Mouse (Mus musculus) erythroblast, embryonic 14.5 days (primary cell): ENCODE measurements around the gene Tiam2. TPM values are rescaled to one million over a fixed set of nuclear protein-coding genes. Genes with fewer than 3 reads are reported as not detected.

ENCODE experiments used
- H3K27me3 ChIP-seq: 2 replicates; pipeline ENCODE4 v1.6.1; 2012; ENCODE audit warnings: inconsistent platforms; ENCODE audit not compliant: control insufficient read depth
- H3K36me3 ChIP-seq: 2 replicates; pipeline ENCODE4 v1.6.1; 2012; ENCODE audit warnings: mild to moderate bottlenecking, inconsistent platforms; ENCODE audit not compliant: control insufficient read depth
- H3K4me1 ChIP-seq: 2 replicates; pipeline ENCODE4 v1.6.1; 2012; ENCODE audit warnings: inconsistent platforms; ENCODE audit not compliant: control insufficient read depth
- H3K4me3 ChIP-seq: replicated peaks from 2 replicates; pipeline ENCODE3; 2012; ENCODE audit warnings: moderate library complexity, mild to moderate bottlenecking, inconsistent platforms
- H3K9me3 ChIP-seq: 2 replicates; pipeline ENCODE4 v1.6.1; 2012; ENCODE audit warnings: low read length, inconsistent platforms, mixed read lengths; ENCODE audit not compliant: control insufficient read depth
- GATA1 ChIP-seq: IDR thresholded peaks from 2 replicates; pipeline ENCODE4 v1.6.1; 2012; ENCODE audit warnings: low read length, inconsistent platforms, mixed read lengths
- TAL1 ChIP-seq: IDR thresholded peaks from 3 replicates; pipeline ENCODE4 v1.6.1; 2012; ENCODE audit warnings: low read length, inconsistent platforms, mixed read lengths
- polyA plus RNA-seq: library from polyadenylated mRNA; stranded (reverse); fragments of >175 nt; gene quantifications from 2 replicates; pipeline ENCODE4 v1.2.3, GENCODE M21; 2012

The Tiam2 gene
- polyA plus RNA-seq, result not detected in 2 replicates

GRCm38 (mm10) chr17:3326148-3326902 is at the start of gene Tiam2:
Gene Tiam2 (plus strand): TSS chr17:3326573.
- Histone ChIP-seq H3K27me3 (peaks cover 40% of the 10 kb centered on the region), H3K4me1 (peaks cover 10% of the 10 kb centered on the region), H3K9me3 (no peaks in the 10 kb centered on the region), H3K36me3 (no peaks in the 10 kb centered on the region), H3K4me3 (peak within 1 kb of the TSS; percentile 39)
- no peak for TF ChIP-seq TAL1

DNA sequence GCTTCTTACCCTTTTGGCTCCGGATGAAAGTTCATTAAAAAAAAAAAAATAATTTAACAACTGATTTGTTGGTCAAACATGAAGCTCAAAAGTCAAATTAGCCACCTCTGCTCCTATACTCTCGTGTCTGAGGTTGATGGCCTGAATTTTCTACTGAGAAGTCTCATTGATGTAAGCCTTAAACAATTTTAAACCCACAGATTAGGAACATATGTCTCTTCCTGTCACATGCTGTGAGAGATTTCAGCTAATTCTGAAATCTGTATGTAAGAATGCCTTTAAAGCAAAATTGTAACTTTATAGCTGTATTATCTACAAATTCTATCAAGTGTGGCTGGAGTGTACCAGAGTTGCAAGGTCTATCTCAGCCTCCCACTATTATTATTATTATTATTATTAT is 46.1 kb upstream of the Tiam2 start:
- Histone ChIP-seq H3K4me1 (no peaks in the 10 kb centered on the region), H3K9me3 (no peaks in the 10 kb centered on the region), H3K27me3 (no peaks in the 10 kb centered on the region), H3K4me3 (no peak overlapping the region), H3K36me3 (no peaks in the 10 kb centered on the region)
- TF ChIP-seq GATA1 (no peak), TAL1 (no peak)

DNA sequence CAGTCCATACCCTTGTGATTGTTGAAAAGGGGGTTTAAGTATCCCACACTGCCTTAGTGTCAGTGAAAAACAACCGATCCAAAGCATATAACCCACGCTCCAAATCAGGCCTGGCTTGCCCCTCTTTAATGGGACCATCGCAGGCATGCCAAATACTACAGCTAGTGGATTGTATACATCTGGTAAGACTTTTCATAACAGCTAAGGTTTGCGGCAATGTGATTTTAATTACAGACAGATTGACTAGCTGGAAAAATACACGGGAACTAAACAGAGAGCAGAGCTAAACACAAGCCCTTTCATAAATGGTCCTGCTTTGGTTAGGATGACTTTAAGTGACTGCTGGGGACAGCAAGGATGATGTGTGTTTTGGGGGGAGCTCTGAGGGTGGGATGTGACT is 44.4 kb upstream of the Tiam2 start:
- Histone ChIP-seq H3K4me1 (no peaks in the 10 kb centered on the region), H3K27me3 (no peaks in the 10 kb centered on the region), H3K36me3 (no peaks in the 10 kb centered on the region), H3K4me3 (no peak overlapping the region), H3K9me3 (no peaks in the 10 kb centered on the region)
- TF ChIP-seq GATA1 (no peak), TAL1 (no peak)

DNA sequence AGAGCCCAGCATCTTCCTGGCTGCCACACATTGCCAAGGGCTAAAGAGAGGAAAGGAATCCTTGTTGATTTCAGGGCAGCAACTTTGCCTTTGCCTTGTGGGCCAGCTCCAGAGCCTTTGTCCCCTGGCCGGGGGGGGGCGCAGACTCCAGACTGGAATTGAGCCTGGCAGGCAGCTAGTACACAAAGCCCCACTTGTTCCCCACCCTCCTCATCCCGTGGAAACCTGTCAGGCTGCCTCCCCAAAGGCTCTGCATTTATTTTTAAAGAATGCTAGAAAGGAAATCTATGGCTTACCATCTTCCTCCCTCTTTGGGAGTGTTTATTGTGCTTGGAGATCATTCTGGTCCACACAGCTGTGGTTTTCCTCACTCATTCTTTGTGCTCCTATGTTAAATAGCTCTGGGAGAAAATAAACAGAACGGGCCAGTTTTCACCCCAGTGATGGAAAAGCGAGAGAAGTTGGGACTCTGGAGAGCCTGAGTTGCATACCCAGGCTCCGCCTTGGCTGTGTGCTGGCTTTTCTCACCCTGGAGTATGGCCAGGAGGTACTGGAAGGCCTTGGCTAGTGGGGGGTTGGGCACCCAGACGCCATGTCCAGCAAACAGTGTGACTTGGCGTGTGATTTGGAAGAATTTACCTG is 41.2 kb upstream of the Tiam2 start:
- no peaks in the 10 kb centered on the region for H3K36me3 ChIP-seq
- no peak for TF ChIP-seq GATA1
- TF ChIP-seq TAL1, result no peak

DNA sequence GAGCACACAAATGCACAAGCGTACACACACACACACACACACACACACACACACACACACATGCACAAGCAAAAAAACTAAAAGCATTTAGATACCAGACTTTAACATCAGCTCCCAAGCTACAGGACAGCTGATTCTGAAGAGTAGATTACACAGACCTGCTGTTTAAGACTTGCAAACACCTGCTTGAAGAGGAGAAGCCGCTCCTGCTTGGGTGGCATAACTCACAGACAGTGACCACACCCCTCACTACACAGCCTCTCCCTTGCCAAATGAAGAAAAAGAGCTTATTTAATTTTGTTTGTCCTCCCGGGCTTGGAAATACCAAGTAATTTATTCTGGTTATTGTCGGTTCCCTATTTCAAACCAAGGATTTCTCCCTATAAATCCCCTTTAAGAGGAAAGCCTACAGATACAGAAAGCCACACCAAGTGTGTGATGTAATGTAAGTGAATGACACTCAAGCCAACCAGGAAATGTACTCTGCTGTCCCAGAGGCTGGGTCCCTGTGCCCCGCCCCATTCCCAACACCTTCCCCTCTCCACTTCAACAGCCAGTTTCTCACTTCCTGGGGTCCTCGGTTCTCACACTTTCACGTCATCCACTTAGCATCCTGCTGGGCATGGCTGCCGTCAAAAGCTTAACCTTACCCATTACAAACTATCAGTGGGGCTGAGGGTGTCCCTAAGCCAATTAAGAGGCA is 40.1 kb upstream of the Tiam2 start:
- TF ChIP-seq TAL1, result no peak
- no peak for TF ChIP-seq GATA1
- no peaks in the 10 kb centered on the region for H3K9me3 ChIP-seq
- no peaks in the 10 kb centered on the region for H3K36me3 ChIP-seq
- H3K4me1 ChIP-seq, result no peaks in the 10 kb centered on the region
- H3K27me3 ChIP-seq, result no peaks in the 10 kb centered on the region
- H3K4me3 ChIP-seq, result no peak overlapping the region

More for the DNA sequence above, 41.2 kb upstream of the Tiam2 start:
- Histone ChIP-seq H3K4me3 (no peak overlapping the region), H3K27me3 (no peaks in the 10 kb centered on the region), H3K4me1 (no peaks in the 10 kb centered on the region), H3K9me3 (no peaks in the 10 kb centered on the region)

DNA sequence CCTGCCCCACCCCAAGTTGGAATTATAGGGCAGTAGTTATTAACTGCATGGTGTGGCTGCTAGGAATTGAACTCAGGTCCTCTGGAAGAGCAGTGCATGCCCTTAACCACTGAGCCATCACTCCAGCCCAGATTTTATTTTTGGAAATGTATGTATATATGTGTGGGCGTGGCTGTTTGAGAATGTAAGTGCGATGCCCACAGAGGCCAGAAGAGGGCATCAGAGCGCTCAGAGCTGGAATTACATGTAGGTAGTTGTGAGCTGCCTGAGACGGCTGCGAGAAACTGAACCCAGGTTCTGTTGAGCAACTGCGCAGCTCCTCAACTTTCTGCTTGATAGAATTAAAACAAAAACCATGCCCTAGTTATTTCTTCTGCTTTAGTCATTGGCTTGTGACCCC is 38.0 kb upstream of the Tiam2 start:
- no peaks in the 10 kb centered on the region for H3K36me3 ChIP-seq
- TF ChIP-seq TAL1, result no peak
- no peak for TF ChIP-seq GATA1

GRCm38 (mm10) chr17:3295097-3295496 is 31.3 kb upstream of the Tiam2 start:
- Histone ChIP-seq H3K9me3 (no peaks in the 10 kb centered on the region), H3K4me3 (no peak overlapping the region), H3K27me3 (no peaks in the 10 kb centered on the region), H3K36me3 (no peaks in the 10 kb centered on the region), H3K4me1 (no peaks in the 10 kb centered on the region)
- no peak for TF ChIP-seq GATA1
- TF ChIP-seq TAL1, result no peak

More for the DNA sequence above, 38.0 kb upstream of the Tiam2 start:
- no peaks in the 10 kb centered on the region for H3K9me3 ChIP-seq
- H3K27me3 ChIP-seq, result no peaks in the 10 kb centered on the region
- no peak overlapping the region for H3K4me3 ChIP-seq
- H3K4me1 ChIP-seq, result no peaks in the 10 kb centered on the region

- H3K27me3 ChIP-seq, result no peaks in the 10 kb centered on the region
- H3K4me3 ChIP-seq, result no peak overlapping the region
- H3K36me3 ChIP-seq, result no peaks in the 10 kb centered on the region
- TF ChIP-seq GATA1 (no peak), TAL1 (no peak)
- no peaks in the 10 kb centered on the region for H3K4me1 ChIP-seq
- H3K9me3 ChIP-seq, result no peaks in the 10 kb centered on the region
These were observed 26.9 kb upstream of the Tiam2 start for GRCm38 (mm10) chr17:3299487-3299886.

DNA sequence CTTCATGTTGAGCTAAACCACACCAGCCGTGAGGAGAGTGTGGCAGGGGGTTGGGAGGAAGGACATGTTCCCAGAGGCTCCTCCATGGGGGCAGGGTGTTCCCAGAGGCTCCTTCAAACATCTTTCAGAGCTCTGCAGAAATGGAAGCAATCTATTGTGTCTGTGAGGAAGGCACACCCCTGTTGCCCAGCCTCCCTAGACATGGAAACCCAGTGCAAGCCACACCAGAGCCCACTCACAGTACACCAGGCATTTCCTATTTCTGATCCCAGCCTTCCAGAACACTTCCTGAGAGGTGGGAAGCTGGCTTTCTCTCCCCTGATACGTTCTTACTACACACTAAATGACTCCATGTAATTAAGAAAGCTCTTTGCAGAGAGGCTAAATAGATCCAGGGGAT is 20.4 kb upstream of the Tiam2 start:
- Histone ChIP-seq H3K36me3 (no peaks in the 10 kb centered on the region), H3K9me3 (no peaks in the 10 kb centered on the region), H3K4me1 (no peaks in the 10 kb centered on the region), H3K27me3 (no peaks in the 10 kb centered on the region), H3K4me3 (no peak overlapping the region)
- TF ChIP-seq TAL1, result no peak
- TF ChIP-seq GATA1, result no peak
